Mouse (Mus musculus) hematopoietic stem cell, adult 5-6 weeks (primary cell): ENCODE data around the gene Cntrob. TPM values are rescaled to one million over a fixed set of nuclear protein-coding genes. Genes with fewer than 3 reads are reported as not detected.
A peak's percentile ranks its signal among the peaks of the same experiment; 100 is the strongest.

ENCODE experiments used
- ATAC-seq, 2 experiments: fragments of 125-278 bp in 1 of 2; replicated peaks in 1 of 2; 2 replicates each; pipeline ENCODE4 v1.8.0; 2016 to 2017; ENCODE audit warnings: inconsistent platforms in 2 of 2, mild to moderate bottlenecking in 2 of 2, moderate number of reproducible peaks in 2 of 2, low read depth in 1 of 2, moderate TSS enrichment in 1 of 2; ENCODE audit not compliant: low FRiP score in 2 of 2, poor library complexity in 2 of 2, severe bottlenecking in 2 of 2, insufficient read depth in 1 of 2, low TSS enrichment in 1 of 2
- total RNA-seq: library from RNA; stranded (forward); fragments of 172-1452, 232-1000 nt; gene quantifications from 2 replicates; pipeline ENCODE4 v1.2.3, GENCODE M21; 2017

Gene Cntrob
- total RNA-seq, 1 experiment from 2014 or later: 30.4 TPM

- ATAC-seq: peak; percentile 17 to 46; a peak in 3 of 4 replicates
Measured at GRCm38 (mm10) chr11:69266253-69266652, 57.3 kb downstream of the Cntrob start.

DNA sequence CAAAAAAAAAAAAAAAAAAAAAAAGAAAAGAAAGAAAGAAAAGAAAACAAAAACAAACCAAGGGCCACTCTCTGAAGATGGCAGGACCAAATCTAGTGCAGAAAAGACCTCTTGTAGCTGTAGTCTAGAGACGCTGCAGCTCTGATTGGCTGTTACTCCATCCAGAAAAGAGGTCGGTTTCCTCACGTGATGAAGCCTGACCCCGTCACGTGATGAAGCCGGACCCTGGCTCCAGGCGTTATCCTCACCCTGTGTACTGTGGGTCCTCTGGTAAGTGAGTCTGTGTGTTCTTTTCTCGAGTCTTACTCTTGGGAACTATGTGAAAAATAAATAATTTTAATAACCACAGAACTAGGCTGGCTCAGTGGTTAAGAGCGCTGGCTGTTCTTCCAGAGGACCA is 58.2 kb downstream of the Cntrob start:
- no peak for ATAC-seq

DNA sequence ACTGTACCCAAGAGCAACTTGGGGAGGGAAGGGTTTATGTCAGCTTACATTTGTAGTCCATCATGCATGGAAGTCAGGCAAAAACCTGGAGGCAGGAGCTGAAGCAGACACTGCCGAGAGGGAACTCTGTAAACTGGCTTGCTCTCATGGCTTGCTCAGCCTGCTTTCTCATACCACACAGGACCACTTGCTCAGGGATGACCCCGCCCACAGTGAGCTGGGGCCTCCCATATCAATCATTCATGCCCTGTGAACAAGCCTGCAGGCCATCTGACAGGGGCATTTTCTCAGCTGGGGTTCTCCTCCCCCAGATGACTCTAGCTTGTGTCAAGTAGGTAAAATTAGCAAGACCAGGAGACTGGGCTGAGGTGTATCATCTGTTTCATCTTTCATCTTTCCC is 59.3 kb downstream of the Cntrob start:
- no peak for ATAC-seq

DNA sequence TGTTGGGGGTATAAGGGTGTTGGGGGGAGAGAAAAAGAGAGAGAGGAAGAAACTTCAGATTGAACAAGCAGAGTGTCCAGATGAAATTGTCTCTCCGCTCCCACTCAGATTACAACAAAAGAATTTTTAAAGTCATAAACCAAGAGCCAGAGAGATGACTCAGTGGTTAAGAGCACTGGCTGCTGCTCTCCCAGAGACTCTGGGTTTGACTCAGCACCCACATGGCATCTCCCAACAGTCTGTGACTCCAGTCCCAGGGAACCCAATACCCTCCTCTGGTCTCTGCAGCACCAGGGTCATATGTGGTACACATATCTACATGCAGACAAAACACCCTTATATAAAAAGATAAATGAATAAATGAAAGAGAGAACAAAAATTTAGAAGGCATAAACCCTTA is 63.5 kb downstream of the Cntrob start:
- ATAC-seq: no peak

DNA sequence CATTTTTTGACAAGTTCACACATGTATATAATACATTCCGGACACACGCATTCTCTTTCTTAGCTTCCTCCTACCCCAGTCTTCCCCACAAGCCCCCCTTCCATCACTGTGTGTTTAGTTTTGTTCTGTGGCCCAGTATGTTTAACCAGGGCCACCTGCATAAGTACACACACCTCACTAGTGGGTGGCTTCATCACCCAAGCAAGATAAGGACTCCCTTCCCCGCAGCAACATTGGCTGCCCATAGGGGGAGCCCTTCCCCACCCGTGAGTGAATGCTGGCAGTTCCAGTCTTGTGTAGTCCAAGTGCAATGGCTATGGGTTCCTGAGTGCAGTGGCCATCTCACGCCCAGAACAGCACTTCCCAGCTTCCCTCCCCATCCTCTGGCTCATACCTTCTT is 65.3 kb downstream of the Cntrob start:
- ATAC-seq: peak; percentile 83 to 91; a peak in 3 of 4 replicates

DNA sequence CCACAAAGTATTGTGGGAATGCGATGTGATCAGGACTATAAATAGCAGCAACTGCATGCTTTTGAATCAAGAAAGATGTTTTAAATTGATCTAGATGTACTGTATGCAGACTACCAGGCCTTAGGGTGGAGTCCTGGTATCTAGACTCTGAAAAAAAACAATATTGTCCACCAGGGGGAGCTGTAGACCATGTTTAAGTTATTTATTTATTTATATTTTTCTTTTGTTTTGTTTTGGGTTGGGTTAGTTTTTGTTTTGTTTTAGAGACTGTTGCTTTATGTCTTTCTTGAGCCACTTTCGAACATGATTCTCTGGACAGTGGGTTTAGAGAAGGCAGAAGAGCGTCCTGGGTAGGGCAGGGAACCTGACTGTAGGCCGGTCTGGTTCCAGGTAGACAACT is 65.8 kb downstream of the Cntrob start:
- ATAC-seq: peak in 1 of 2 experiments; percentile 33; a peak in 2 of 4 replicates

DNA sequence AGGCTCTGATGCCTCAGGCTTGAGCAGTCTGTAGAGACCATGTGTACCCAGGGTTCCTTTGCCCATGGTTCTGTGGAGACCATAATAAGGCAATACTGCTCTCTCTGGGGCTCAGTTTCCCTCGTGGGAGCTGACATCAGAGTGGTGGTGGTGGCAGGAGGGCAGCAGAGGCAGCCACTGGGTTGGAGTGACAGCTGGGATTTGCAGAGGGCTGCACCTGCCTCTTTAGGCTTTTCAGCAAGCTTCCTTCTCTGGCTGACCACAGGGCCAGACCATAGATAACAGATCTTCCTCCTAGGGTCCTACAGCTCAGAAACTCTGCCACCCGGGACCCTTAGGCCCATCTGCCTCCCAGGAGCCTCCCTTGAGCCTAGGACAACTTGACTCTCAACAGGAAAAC is 66.5 kb downstream of the Cntrob start:
- no peak for ATAC-seq

GRCm38 (mm10) chr11:69254808-69255207 is 68.8 kb downstream of the Cntrob start:
- no peak for ATAC-seq

- no peak for ATAC-seq
Measured at GRCm38 (mm10) chr11:69253131-69253530, 70.4 kb downstream of the Cntrob start.

- no peak for ATAC-seq
Measured at GRCm38 (mm10) chr11:69251953-69252352, 71.6 kb downstream of the Cntrob start.

- ATAC-seq: no peak
Measured at GRCm38 (mm10) chr11:69251135-69251842, 72.3 kb downstream of the Cntrob start.

DNA sequence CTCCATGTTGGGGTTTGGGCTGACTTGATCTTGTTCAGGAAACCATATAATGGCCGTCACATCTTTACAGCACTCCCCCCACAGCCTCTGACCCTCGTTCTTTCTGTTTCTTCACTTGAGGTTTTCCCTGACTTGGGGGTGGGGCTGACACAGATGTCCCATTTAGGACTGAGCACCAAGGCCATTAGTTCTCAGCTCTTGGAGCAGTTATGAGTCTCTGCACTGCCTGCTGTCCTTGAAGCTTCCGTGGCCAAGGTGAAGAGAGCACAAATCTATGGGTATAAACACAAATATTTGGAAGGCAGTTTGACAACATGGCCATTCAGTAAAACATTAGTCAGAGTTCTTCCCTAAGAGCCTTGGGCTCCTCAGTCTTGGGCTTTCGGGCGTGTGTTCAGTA is 73.5 kb downstream of the Cntrob start:
- no peak for ATAC-seq

Other genes with a start within 250 kb of the Cntrob start
- 20.9 and 22.5 TPM in 2 replicates for gene Vamp2, start 235.3 kb downstream of the Cntrob start, total RNA-seq
- gene Per1, start 228.6 kb downstream of the Cntrob start, total RNA-seq: 33.6 and 42.1 TPM in 2 replicates
- gene Hes7, start 203.4 kb downstream of the Cntrob start, total RNA-seq: not detected in 2 replicates
- gene 9130213A22Rik, start 201.2 kb downstream of the Cntrob start, total RNA-seq: not detected in 2 replicates
- not detected in 2 replicates for gene Aloxe3, start 197.9 kb downstream of the Cntrob start, total RNA-seq
- not detected in 2 replicates for gene Alox12b, start 166.8 kb downstream of the Cntrob start, total RNA-seq
- gene Alox8, start 125.9 kb downstream of the Cntrob start, total RNA-seq: 0.30 TPM in 1 of 2 replicates, not detected in the other
- not detected in 2 replicates for gene Gucy2e, start 86.7 kb downstream of the Cntrob start, total RNA-seq
- 48.6 and 57.3 TPM in 2 replicates for gene Trappc1, start 205 bp upstream of the Cntrob start, total RNA-seq
- gene Kcnab3, start 2.5 kb upstream of the Cntrob start, total RNA-seq: 1.1 TPM in 1 of 2 replicates, not detected in the other
- gene Rnf227, start 16.7 kb upstream of the Cntrob start, total RNA-seq: 10.7 and 14.6 TPM in 2 replicates
- gene Chd3, start 45.6 kb upstream of the Cntrob start, total RNA-seq: 98.4 and 128 TPM in 2 replicates
- 93.2 and 152 TPM in 2 replicates for gene Naa38, start 71.7 kb upstream of the Cntrob start, total RNA-seq
- gene Cyb5d1, start 71.9 kb upstream of the Cntrob start, total RNA-seq: 59.7 and 69.7 TPM in 2 replicates
- gene Tmem88, start 74.5 kb upstream of the Cntrob start, total RNA-seq: 0.74 and 1.5 TPM in 2 replicates
- 4.4 and 12.4 TPM in 2 replicates for gene Kdm6b, start 89.9 kb upstream of the Cntrob start, total RNA-seq
- under 0.01 TPM in 1 of 2 replicates, not detected in the other for gene Dnah2, start 225.3 kb upstream of the Cntrob start, total RNA-seq
- gene Efnb3, start 236.4 kb upstream of the Cntrob start, total RNA-seq: 0.10 TPM in 1 of 2 replicates, not detected in the other